Mouse (Mus musculus) WW6 (cell line): ENCODE measurements at regions not wholly inside any gene's neighbourhood (a gene's known extent, or its start where the extent isn't known, plus 50 kb on each side); places are given as distances from the start of the nearest gene placed in this dataset.

Experiments used
- DNase-seq: peaks from one replicate; pipeline ENCODE4 v3.0.0-alpha.2; 2013; ENCODE audit warnings: low read depth, low spot score

DNA sequence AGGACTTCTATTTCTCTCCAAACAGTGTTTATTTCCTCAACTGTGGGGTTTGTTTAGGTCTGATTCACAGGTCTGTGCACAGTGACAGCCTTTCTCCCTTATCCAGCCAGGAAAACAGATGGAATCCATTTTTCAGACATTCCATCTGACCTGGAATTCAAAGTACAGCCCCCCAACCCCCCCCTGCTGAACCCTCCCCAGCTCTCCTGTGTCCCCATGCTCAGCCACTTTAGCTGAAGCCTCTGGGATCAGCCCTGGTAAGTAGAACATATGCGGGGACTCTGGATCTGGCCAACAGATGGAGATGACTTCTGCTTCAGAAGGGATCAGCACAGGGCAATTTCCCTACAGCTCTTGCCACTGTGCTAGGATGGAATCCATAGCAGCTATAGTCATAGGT is 674.2 kb downstream of the Fat4 start:
- no peak for DNase-seq

DNA sequence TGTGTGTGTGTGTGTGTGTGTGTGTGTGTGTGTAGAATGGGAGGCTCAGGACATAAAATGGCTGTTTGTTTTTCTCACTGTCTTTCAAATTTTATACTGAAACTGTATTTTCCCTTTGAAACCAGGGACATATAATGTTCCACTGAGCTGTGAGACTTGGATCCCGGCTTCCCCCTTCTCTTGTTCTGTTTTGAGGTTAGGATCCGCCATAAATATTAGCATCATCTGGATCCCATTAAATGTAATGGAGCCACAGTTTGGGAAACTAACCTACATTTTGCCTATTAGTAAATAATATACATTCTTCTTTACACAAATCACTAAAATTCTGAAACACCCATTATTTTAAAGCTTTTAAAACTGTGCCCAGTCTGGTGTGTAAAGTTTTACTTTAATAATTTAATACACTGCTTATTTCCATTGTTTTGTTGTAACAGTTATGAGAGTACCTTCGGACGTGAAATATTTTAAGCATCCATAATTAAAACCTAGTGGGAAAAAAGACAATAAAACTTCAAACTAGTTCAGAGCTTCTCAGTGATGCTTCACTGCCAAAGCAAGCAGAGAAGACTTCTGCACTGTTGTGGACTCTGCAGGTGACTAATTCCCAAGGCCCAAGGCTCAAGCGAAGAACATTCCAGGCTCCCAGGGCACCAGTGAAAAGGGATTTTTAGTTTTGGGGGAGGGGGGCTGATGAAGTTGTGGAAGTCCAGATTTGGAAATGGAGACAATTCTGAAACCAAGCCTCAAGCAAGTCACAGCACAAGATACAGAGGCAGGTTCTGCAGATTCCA is 684.9 kb downstream of the Fat4 start:
- no peak for DNase-seq

DNA sequence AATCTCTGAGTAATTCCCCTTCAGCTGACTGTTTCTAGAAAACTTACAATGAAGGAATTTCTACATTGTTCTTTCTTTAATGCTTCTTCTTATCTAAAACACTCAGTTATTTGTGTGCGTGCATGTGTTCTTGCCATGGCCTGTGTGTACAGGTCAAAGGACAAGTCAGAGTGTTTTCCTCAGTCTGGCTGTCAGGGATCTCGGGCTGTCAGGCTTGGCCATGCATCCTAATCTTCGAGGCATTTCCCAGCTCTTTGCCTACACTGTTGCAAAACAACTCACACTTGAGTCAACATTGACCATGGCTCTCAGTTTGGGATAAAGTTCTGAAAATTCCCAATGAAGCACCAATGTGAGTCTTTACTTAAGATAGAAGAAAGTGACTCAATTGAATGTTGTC is 688.5 kb downstream of the Fat4 start:
- no peak for DNase-seq

DNA sequence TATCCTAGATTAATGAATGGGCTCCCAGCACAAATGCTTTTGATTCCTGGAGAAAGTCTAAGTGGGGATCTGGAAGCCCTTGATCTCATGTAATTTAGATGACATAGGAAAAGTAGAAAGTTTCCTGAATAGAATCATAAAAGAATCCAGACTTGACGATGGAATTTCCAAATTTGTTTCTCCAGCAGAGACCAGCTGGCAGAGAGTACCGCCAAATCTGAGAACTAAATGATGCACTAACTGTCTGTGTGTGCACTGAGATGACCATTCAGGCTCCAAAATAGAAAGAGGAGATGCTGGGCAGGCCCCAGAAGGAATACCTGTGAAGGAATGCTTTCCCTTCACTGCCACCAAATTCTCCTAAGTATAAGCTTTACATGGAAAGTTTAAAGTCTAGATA is 704.6 kb downstream of the Fat4 start:
- DNase-seq: no peak

DNA sequence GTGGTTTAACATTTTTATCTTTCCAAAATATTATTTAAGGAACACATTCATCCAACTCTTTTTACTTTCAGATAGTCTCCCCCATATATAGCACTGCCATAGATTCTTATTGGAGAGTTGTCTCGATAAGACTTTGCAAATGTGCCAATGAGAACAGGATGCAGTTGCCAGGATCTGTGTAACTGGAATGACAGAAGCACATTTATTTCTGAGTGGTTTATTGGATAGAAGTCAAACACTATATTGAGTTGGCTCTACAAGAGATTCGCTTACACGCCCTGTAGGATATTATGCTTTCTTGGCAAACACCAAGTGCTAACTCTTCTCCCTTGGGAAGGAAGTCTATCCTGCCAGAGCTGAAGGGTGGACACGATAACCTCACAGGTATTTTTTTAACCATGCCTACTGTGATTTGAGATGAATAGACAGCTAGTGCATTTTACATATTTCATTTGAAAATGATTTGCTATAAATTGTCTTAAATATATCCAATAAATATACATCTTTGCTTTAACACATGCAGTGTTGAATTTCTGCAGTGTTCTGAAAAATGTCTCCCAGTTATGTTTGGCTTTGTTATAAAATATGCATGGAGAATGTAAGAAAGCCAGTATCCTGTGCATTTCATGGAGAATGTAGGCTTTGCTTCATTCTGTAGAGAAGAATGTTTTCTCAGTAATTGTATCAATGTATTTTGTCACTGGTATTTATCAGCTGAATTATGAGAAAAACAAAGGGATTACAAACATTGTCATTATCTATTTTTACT is 705.8 kb downstream of the Fat4 start:
- DNase-seq: no peak

DNA sequence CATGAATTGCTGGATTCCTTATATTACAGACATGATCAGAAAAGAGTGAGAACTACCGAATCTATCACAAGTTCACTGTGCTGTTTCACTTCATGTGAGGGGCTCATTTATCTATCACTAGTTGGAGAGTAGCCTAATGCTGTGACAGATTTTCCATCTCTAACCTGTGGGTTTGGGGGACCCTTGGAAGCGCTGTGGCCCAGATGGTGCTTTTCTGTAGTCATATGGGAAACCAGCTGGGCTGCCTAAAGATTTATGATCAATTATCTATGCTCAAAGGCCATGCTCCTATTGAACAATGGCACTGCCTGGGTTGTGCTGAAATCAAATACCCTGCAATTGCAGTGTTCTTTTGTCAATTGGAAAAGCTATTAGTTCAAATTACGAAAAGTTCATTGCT is 723.2 kb downstream of the Fat4 start:
- no peak for DNase-seq

DNA sequence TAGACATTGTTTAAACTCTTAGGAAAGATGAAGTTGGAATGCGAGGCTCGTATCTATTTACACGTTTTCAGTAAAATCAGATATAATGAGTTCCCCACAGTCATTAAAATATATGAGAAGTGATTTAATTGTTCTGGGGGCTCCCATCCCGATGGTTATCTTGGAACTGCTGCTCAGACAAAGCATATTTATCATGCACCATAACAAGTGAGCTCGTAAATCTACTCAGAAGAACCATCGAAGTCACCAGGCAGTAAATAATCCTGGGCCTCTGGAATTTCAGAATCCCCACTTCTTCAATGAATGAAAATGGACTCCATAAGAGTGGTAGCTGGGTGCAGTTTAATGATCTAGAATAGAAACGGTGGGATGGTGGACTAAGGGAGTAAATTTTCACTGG is 725.7 kb downstream of the Fat4 start:
- no peak for DNase-seq

DNA sequence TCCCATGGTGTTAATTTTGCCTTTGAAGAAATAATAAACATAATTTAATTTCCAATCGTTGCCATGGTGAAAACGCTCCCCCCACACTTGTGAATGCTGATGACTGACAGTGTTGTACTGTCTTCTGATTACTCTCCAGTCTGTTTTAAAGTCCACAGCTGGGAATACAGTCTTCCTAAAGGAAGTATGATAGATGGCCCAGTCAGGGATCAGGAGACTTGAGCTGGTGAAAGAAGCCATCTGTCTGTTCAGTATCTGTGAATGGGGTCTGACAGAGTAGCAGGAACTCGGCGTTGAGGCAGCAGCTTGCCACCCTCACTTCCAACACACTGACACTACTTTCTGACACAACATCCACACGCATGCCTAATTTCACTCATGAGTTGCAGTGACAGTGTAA is 751.2 kb downstream of the Fat4 start:
- no peak for DNase-seq

DNA sequence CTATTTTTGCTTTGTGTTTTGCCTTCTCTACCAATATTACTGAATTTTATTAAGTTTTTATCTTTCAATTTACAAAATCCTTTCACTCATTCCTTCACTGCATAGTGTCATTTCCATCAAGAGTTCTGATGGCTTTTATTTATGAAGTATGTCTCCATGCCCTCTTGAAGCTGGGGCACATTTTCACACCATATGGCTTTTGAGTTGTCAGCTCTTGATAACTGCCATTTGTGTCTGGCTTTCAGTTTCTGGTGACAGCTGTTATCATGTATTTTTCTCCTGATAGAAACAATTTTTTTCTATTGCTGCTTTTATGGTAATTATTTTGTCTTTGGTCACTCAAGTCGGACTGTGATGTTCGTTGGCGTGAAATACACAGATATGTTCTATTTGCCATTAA is 756.5 kb downstream of the Fat4 start:
- no peak for DNase-seq

DNA sequence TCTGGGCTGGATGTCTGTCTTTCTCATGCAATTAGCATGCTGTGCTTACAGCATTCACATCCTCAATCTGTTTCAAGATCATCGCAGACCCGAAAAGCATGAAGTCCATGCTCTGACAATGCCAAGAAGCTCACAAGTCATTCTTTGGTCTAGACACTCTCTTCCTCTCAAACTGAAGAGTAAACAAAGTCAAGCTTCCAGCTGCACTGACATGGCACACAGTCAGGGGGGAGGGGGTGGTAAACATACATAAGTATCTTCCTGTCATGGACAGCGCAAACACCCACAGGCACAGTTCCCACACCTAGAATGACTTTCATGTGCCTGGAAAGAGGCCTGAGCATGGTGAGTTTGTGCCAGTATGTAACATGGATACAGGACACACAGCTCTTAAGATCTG is 780.1 kb downstream of the Fat4 start:
- no peak for DNase-seq

DNA sequence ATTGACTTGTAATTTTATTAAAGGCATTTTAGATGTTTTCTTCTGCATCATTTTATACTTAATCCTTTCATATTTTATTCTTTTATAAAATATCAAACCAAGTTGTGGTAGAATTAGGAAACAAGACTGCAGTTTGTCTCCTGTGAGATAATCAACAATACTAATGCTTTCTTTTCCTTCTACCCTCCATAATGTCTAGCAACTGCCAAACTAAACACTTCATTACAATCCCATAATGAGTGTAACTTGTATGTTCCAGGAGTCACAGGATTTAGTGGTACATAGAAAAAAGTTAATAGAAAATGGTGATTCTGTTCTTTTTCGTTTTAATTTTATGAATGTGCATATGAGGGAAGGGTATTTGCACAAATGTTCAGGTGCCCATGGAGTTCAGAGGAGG is 782.4 kb downstream of the Fat4 start:
- DNase-seq: no peak

DNA sequence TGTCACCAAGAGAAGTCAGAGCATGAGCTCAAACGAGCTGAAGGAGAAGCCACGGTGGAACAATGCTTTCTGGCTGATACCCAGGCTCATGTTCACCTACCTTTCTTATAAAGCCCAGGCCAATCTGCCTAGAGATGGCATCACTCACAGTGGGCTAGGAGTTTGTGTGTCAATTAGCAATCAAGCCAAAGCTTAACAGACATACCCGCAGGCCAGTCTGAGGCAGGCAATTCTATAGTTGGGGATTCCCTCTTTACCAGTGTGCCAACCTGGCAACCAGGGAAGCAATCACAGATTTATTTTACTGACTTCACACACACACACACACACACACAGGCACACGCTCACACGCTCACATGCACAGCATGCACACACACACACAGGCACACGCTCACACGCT is 787.3 kb downstream of the Fat4 start:
- no peak for DNase-seq

DNA sequence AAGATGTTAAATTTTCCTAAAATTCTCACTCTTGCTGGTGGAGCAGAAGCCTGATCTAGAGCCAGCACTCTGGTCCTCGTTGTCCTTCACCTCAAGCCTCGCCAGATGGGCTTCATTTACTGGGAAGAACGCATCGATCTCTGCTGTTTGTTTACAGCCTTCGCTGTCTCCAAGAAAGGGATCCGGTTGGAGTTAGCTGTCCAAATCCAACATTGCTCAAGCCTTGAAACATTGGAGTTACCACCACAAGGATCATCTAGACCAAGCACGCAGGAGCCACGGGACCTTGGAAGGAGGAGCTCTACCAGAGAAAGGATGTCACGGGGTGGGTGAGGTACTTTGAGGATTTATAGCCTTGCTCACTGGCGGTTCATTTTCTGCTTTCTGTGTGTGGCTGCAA is 788.2 kb downstream of the Fat4 start:
- no peak for DNase-seq

DNA sequence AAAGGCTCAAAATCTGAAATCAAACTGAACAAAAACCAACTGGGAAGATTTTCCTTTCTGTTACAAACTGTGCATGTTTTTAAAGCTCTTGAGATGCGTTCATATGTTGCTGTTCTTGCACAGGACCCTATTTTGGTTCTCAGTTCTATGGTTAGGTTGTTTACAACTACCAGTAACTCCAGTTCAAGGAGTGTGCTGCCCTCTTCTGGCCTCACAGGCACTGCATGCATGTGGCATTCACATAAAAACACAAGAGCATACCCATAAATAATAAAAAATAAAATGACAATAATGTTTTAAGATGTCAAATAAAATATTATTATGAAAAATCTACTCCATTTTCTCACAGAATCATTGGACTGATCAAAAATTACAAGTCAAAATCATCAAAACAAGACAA is 818.9 kb downstream of the Fat4 start:
- peak; percentile 5 for DNase-seq

DNA sequence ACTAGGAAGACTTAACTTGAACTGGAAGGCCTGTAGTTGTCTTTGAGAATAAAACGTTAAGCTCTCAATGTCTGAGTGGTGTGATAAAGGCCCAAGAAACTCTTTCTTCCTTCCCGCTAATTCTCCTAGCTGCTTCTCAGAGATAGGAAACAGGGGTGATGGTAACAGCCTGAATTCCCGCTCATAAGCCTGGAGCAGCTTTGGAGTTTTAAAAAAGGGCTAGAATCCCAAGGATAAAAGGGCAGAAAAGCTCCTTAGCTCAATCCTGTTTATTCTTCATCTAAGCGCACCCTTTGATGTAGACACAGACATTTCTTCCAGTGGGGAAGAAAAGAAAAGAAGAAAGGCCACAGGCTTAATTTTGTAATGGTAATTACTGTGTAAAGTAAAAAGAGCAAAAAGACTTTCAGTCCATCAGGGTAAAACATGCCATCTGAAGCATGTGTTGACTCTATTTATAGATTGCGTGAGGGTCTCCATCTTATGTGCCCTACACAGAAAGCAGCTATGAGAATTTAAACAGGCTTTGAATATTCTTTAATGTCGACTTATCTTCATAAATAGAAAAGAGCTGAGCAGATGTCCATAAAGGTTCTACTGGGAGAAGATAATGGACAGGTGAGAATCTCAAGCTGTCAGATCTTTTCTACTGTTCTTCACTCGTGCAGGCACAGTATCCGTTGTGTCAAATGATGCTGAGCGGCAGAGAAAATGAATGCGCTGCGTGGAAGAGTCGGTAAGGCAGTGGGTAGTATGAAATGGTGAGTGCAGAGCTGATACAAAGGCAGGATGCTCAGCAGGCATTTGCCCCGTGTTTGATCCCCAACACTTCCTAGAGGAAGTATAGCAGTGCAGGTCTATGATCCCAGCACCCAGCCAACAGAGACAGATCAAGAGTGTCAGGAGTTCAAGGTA is 818.0 kb upstream of the Intu start:
- DNase-seq: no peak

DNA sequence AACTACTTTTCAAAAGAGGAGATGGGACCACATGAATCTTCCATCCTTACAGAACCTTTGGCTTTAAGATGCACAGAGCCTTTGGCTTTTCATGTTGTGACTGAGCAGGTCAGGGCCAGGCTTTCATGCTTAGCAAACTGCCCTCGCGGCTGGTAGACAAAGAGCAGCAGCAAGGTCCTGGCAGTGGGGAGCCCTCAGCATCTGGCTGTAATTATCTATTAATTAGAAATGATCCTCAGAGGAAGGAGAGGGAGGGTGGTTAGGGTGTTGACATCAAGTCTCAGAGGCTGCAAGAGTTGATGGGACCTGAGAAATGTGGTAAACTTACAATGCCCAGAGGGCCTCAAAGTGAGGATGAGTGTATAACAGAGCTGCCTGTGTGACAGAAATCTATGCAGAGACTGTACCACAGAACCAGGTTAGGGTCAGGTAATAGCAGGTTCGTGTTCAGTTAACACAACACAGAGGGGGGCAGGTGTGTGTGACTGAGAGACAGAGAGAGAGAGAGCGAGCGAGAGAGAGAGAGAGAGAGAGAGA is 817.0 kb upstream of the Intu start:
- no peak for DNase-seq

DNA sequence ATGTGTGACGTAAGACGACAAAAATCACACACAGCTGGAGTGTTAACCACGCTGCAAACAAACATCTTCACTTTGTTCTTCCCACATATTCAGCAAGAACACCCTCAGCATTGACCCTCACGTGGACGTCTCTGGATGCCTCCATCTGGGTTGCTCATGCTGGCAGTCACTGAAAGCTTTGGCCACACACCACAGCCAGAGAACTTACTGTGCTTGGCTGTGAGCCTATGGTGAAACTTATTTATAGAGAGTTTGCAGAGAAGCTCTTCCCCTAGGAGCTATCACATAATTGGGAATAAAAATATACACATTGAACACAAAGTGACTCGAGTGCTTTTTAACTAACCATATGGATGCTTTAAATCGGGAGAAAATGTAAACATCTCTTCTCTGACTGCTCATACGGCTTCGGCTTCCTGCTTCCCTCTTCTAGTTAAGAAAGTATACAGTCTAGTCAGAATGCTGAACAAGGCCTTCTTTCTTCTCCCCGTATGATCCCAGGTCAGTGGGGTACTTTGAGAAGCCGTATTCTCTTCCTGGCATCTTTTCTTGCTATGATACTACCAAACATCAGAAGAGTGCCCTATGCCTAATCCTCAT is 812.0 kb upstream of the Intu start:
- DNase-seq: no peak

DNA sequence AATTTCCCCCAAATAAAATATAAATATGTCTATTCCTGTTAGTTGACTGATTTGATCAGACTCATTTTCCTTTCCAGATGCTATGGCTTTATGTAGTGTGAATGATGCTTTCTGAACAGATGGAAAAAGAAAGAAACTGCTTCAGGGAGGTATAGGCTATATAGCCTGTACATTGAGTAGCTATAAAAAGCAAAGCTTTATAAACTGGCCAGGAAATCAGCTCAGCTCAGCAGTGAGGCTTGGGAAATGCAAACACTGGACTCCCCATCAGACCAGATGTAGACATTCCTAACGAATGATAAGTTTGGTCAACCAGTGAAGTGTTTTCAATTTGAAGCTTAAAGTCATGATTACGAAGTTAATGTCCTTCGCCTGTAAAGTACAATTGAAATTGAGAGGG is 805.3 kb upstream of the Intu start:
- DNase-seq: no peak

DNA sequence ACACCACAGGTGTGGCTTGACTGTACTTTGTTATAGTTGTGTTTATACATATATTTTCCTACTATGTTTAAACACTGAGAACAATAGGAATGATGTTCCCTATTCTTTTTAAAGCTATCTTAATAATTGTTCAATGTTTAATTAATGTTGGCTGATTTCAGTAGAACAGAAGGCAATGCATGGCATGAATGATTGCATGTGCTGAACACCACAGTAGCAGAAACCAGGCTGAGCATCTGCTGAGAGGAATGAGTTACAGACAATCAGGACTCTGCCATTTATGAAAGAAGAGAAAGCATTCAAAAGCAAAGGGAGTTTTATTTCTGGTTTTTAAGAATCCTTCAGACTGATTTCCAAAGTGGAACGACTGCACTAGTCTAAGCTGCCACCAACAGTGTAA is 794.4 kb upstream of the Intu start:
- no peak for DNase-seq

DNA sequence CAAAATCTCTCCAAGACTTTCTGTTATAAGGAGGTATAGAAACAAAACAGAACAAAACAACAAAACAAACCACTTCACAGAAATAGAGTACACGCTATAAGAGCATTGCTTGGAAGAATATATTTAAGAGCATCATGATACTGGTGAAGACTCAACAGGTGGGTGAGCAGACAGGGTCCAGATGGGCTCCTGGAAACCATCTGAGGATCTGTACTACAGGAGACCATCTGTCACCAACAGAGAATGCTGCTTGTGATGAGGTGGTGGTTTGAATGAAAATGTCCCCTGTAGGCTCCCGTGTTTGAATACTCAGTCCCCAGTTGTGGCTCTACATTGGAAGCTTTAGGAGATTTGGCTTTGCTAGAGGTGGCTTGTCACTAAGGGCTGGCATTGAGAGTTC is 785.1 kb upstream of the Intu start:
- DNase-seq: no peak

DNA sequence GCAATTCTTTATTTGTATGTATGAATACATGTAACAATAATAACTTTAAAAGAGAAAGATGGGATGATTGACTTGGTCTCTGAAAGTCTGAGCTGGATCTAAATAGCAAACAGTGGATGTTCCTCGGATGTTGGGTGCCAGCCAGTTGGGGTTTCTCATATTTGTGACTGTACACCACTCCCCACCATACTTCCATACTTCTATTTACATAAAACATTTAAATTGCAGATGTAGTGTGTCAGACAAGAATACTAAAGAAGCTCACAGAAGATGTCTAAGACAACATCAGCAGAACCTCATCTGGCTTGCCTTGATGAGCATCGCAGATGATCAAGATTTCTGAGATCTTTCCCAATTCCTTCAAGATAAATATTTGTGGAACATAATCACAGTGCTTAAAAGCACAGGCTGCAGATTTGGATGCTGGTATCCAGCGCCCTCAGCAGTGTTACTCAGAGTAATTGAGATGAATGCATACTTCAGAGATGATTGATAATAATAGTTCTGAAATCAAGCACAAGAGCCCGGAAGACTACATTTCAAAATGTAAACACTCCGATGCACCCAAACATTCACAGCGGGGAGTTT is 762.0 kb upstream of the Intu start:
- no peak for DNase-seq
